Mouse (Mus musculus) left cerebral cortex, postnatal 14 days (tissue): ENCODE measurements at regions not wholly inside any gene's neighbourhood (a gene's known extent, or its start where the extent isn't known, plus 50 kb on each side); places are given as distances from the start of the nearest gene placed in this dataset.

Experiments
- DNase-seq, 2 experiments: peaks; one replicate each; pipeline ENCODE4 v3.0.0; 2021 to 2022; ENCODE audit warnings: low spot score in 2 of 2, mixed read lengths in 1 of 2
- intact Hi-C: fragments of 180-260 bp; cut with DNase I; formaldehyde crosslinking; loops from one replicate; pipeline ENCODE4 v1.15.1; 2025

DNA sequence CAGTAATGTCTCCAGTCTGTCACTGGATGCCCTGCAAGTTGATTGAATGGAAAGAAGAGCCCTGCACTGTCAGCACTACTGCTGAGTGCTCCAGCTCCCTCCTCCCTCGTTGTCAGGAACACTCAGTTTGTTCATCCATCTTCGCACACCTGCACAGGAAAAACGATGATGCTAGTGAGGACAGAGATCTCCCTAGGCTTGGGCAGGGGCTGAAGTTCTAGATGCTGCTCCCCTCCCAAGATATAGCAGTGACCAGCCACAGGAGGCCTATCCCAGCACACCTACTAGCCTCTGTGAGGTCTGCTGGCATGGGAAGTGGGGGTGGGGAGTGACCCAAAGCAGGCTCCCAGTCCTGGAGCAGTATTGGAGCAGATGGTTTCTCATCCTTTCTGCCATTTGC is 305.8 kb downstream of the Wdr11 start:
- no peak for DNase-seq
- intact Hi-C loops = no loop called here

DNA sequence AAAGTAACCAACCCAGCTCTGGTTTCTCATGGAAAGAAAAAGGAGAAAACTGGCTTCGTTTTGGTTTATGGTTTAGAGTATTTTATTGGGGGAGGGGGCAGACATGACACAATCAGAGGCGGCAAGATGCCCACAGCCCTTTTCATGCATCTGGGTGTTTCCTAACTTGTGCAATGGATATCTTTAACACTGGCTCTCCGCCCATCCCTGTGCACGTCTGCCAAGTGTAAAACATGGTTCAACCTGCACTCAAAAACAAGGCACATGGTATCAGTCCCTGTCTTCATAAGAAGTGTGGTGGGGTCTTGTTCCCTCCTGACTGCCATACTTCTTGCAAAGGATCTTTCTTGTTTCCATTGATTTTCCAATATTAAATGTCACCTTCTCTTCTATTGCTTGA is 310.6 kb downstream of the Wdr11 start:
- intact Hi-C loops = no loop called here
- no peak for DNase-seq

GRCm38 (mm10) chr7:129903126-129903525 is 311.5 kb downstream of the Wdr11 start:
- no peak for DNase-seq
- intact Hi-C loops = no loop called here

GRCm38 (mm10) chr7:129906131-129906530 is 314.5 kb downstream of the Wdr11 start:
- no peak for DNase-seq
- intact Hi-C loops = no loop called here

GRCm38 (mm10) chr7:129908826-129909225 is 317.2 kb downstream of the Wdr11 start:
- DNase-seq = no peak
- intact Hi-C loops = no loop called here

GRCm38 (mm10) chr7:129909730-129910129 is 318.1 kb downstream of the Wdr11 start:
- intact Hi-C loops = no loop called here
- no peak for DNase-seq

- DNase-seq = no peak
- intact Hi-C loops = no loop called here
These were observed 319.2 kb downstream of the Wdr11 start for GRCm38 (mm10) chr7:129910826-129911225.

GRCm38 (mm10) chr7:129914871-129915270 is 323.2 kb downstream of the Wdr11 start:
- no peak for DNase-seq
- intact Hi-C loops = no loop called here

GRCm38 (mm10) chr7:129918240-129919200 is 326.9 kb downstream of the Wdr11 start:
- no peak for DNase-seq
- intact Hi-C loops = no loop called here

DNA sequence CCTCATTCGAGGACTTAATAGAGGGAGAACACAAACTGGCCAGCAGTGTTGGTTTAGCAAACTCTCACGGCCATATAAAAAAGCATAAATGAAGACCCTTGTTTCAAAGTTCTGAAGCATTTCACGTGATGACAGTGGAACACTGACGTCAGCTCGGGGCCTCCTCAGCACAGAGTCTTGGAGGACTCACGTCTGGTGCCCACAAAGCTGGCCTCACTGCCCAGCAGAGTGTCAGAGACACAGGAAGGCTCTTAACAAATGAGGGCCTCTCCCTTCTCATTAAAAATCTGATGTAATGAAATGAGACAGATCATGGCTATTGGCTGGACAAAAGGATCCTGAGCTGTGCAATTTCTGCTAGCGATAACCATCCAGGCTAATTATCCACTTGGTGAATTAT is 330.6 kb downstream of the Wdr11 start:
- no peak for DNase-seq
- intact Hi-C loops = no loop called here

DNA sequence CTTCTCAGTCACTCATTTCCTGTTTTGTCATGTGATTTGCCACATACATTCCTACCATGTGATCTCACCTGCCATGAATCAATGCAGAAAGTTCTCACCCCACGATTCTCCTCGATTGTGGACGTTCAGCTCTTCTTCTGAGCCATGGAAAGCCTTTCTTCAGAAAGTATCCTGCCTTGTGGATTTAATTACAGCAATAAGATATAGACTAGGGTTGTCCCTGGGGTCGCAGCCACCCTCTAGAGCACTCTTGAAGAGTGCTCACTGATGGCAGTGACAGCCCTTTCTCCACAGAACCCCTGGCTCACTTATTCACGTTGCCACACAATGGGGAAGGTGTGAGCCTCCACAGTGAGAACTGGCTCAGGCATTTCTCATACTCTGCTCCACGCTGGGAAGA is 345.1 kb downstream of the Wdr11 start:
- intact Hi-C loops = no loop called here
- no peak for DNase-seq

GRCm38 (mm10) chr7:129937715-129938114 is 346.1 kb downstream of the Wdr11 start:
- intact Hi-C loops = no loop called here
- DNase-seq = no peak

GRCm38 (mm10) chr7:129938141-129938540 is 346.5 kb downstream of the Wdr11 start:
- intact Hi-C loops = no loop called here
- no peak for DNase-seq

DNA sequence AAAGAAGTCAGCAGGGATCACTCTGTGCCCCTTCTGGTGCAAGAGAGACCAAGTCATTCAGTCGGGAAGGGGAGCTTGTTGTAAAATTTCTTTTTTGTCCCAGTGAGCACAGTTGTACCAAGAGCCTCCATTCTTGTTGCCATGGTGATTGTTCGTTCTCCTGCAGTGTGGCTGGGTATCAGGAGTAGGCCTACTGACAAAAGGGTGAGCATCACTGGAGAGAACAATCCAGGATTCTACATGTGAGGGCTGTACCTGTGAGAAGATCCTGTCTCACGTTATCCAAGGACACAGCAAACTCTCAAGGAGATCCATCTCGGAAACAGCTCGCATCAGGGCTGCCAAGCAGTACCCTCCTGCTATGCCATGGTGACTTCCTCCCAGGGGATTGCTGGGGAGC is 347.6 kb downstream of the Wdr11 start:
- intact Hi-C loops = no loop called here
- peak in 1 of 2 experiments; percentile 7 for DNase-seq

DNA sequence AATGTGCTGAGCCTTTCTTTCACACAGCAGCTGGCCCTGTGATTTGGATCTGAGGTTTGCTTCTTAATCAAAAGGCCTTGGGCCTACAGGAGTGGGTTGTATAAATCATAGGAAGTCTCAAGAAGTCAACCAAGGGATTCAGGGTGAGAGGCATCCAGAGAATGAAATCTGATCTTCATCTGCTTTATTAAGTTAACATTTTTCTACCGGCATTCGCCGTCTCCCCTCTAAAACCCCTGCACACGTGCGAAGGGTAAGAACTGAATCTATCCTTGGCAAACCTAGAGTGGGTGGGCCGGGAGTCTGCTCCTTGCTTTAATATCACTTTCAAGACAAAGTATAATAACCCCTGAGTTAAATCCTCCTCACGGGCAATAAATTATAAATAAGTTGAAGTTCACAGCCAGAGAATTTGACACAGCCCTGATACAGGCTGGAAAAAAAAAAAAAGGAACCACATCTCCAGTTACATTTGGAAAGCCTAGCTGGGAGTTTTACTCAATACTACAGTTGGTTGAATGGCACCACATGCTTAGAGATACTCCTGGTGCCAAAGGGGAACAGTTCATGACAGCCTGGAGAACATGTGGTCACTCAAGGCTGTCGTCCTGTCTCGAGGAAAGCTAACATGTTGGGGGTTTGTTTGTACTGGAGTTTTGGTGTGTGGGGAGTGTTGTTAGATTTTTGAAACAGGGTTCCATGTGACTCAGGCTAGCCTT is 349.8 kb downstream of the Wdr11 start:
- no peak for DNase-seq
- intact Hi-C loops = no loop called here

DNA sequence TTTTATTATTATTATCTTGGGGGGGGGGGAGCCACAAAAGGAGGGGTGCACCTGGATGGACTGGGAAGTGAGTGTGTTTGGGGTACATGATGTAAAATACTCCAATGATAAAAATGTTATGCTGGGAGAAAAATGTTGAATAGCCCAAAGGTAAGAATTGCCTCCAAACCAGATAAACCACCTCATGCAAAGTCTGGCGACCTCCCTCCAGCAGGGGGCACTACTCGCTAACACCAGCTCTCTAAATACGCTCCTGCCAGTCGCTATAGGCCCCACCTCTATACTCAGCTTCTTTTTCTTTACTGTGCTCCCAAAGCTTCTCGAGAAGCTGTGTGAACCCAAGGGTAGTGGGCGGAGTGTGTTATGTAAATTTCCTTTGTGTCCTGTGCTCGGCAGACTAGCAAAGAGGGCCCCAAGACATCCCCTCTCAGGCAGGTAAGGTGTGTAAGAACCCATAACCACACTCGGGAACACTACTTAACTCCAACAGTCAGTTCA is 357.0 kb downstream of the Wdr11 start:
- DNase-seq = no peak
- intact Hi-C loops = no loop called here

- intact Hi-C loops = no loop called here
- no peak for DNase-seq
These were observed 358.8 kb downstream of the Wdr11 start for GRCm38 (mm10) chr7:129950456-129950855.

- intact Hi-C loops = no loop called here
- DNase-seq = no peak
These were observed 366.7 kb downstream of the Wdr11 start for GRCm38 (mm10) chr7:129958379-129958778.

DNA sequence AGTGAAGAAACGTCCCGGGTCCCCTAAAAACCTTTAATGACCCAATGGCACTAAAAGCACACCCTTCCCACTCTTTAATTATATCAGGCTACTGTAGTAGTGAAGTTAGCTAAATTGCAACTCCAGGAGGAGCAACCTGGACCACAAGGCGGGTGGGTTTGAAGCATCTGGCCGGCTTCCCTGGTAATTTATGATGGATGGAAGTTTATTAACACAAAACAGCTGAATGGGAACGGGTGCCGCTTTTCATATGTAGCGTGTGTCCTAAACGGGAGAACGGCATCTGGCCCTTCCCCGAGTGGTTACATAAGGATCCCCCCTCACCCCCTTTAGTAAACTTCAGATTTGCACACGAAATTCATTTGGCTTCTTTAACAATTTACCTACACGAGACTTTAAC is 370.9 kb downstream of the Wdr11 start:
- intact Hi-C loops = no loop called here
- DNase-seq = no peak

- DNase-seq = no peak
- intact Hi-C loops = no loop called here
These were observed 372.5 kb downstream of the Wdr11 start for GRCm38 (mm10) chr7:129964192-129964591.
